Mouse (Mus musculus) thymus, adult 2 months (tissue): ENCODE measurements at regions not wholly inside any gene's neighbourhood (a gene's known extent, or its start where the extent isn't known, plus 50 kb on each side); places are given as distances from the start of the nearest gene placed in this dataset.

ENCODE experiments used
- DNase-seq: peaks from one replicate; pipeline ENCODE4 v3.0.0; 2021
- H3K27ac ChIP-seq: fragments of 200-500 bp; 2 replicates; pipeline ENCODE4 v1.5.1; 2012; ENCODE audit warnings: low read length, control low read depth; ENCODE audit not compliant: control insufficient read depth, insufficient read depth
- H3K27me3 ChIP-seq: fragments of 200-500 bp; 2 replicates; pipeline ENCODE4 v1.6.1; 2012; ENCODE audit warnings: mild to moderate bottlenecking, low read length, moderate library complexity, mixed read lengths; ENCODE audit not compliant: control insufficient read depth, insufficient read depth
- H3K36me3 ChIP-seq: fragments of 200-500 bp; 2 replicates; pipeline ENCODE4 v1.6.1; 2012; ENCODE audit warnings: mild to moderate bottlenecking, low read length, moderate library complexity; ENCODE audit not compliant: control insufficient read depth, insufficient read depth
- H3K4me1 ChIP-seq: fragments of 200-500 bp; replicated peaks from 2 replicates; pipeline ENCODE4 v1.6.1; 2012; ENCODE audit warnings: low read length; ENCODE audit not compliant: control insufficient read depth, insufficient read depth
- H3K4me3 ChIP-seq: fragments of 200-500 bp; 2 replicates; pipeline ENCODE4 v1.5.1; 2012; ENCODE audit warnings: mild to moderate bottlenecking, low read length, control low read depth, moderate library complexity; ENCODE audit not compliant: control insufficient read depth, insufficient read depth
- CTCF ChIP-seq: fragments of 200-500 bp; IDR thresholded peaks from 2 replicates; pipeline ENCODE4 v1.5.1; 2012; ENCODE audit warnings: mild to moderate bottlenecking, control low read depth, low read length, moderate library complexity, borderline replicate concordance; ENCODE audit not compliant: control insufficient read depth, poor library complexity, insufficient read depth; ENCODE audit errors: extremely low read depth
- POLR2A ChIP-seq: fragments of 200-500 bp; IDR thresholded peaks from 2 replicates; pipeline ENCODE4 v1.6.1; 2012; ENCODE audit warnings: mild to moderate bottlenecking, low read length, control low read depth, moderate library complexity; ENCODE audit not compliant: control insufficient read depth, poor library complexity, insufficient read depth; ENCODE audit errors: extremely low read depth
- WGBS: fragments of 180-500 bp; shearing (Covaris S2); methylation state at CpG from one replicate; pipeline ENCODE4 v1.1.7; 2018; 5-methylcytosine and 5-hydroxymethylcytosine counted together

GRCm38 (mm10) chr14:14612245-14612644, 89.8 kb upstream of the Slc4a7 start:
- DNase-seq = no peak
- H3K27me3 ChIP-seq = no peaks in the 10 kb centered on the region
- H3K4me1 ChIP-seq = no peaks in the 10 kb centered on the region
- no peaks in the 10 kb centered on the region for H3K36me3 ChIP-seq
- no peak overlapping the region for H3K27ac ChIP-seq
- no peak overlapping the region for H3K4me3 ChIP-seq
- 82% methylated on average over 3 of the region's 3 CpGs for WGBS
- no peak for TF ChIP-seq CTCF
- no peak for TF ChIP-seq POLR2A

GRCm38 (mm10) chr14:14620316-14620715, 81.8 kb upstream of the Slc4a7 start:
- Histone ChIP-seq H3K4me1 (no peaks in the 10 kb centered on the region), H3K36me3 (no peaks in the 10 kb centered on the region), H3K27me3 (no peaks in the 10 kb centered on the region), H3K27ac (no peak overlapping the region), H3K4me3 (no peak overlapping the region)
- no peak for DNase-seq
- TF ChIP-seq CTCF (no peak), POLR2A (no peak)
- 92% methylated on average over 5 of the region's 5 CpGs for WGBS

GRCm38 (mm10) chr14:14628673-14629072, 73.4 kb upstream of the Slc4a7 start:
- TF ChIP-seq CTCF (no peak), POLR2A (no peak)
- DNase-seq = no peak
- Histone ChIP-seq H3K27ac (no peak overlapping the region), H3K4me1 (peaks cover 10% of the 10 kb centered on the region), H3K36me3 (no peaks in the 10 kb centered on the region), H3K27me3 (no peaks in the 10 kb centered on the region), H3K4me3 (no peak overlapping the region)
- 95% methylated on average over 1 of the region's 1 CpGs for WGBS

- Histone ChIP-seq H3K4me1 (peaks cover 10% of the 10 kb centered on the region), H3K36me3 (no peaks in the 10 kb centered on the region), H3K27ac (no peak overlapping the region), H3K27me3 (no peaks in the 10 kb centered on the region), H3K4me3 (no peak overlapping the region)
- 89% methylated on average over 6 of the region's 6 CpGs for WGBS
- no peak for DNase-seq
- TF ChIP-seq CTCF (no peak), POLR2A (no peak)
Measured at GRCm38 (mm10) chr14:14631750-14632149, 70.3 kb upstream of the Slc4a7 start.

GRCm38 (mm10) chr14:14632471-14632870, 69.6 kb upstream of the Slc4a7 start:
- DNase-seq = peak; percentile 29
- no peak for TF ChIP-seq CTCF
- TF ChIP-seq POLR2A = no peak
- Histone ChIP-seq H3K27ac (no peak overlapping the region), H3K36me3 (no peaks in the 10 kb centered on the region), H3K27me3 (no peaks in the 10 kb centered on the region), H3K4me1 (peaks cover 10% of the 10 kb centered on the region), H3K4me3 (peak overlapping the region; percentile 3; the same call in 1 of the 2 replicates)
- 4% methylated on average over 15 of the region's 15 CpGs for WGBS

GRCm38 (mm10) chr14:14632951-14633931, 68.8 kb upstream of the Slc4a7 start:
- Histone ChIP-seq H3K4me3 (peak overlapping the region; percentile 46), H3K36me3 (no peaks in the 10 kb centered on the region), H3K27me3 (no peaks in the 10 kb centered on the region), H3K27ac (peak overlapping the region; percentile 33; the same call in 1 of the 2 replicates), H3K4me1 (peaks cover 10% of the 10 kb centered on the region)
- TF ChIP-seq CTCF = no peak
- TF ChIP-seq POLR2A = no peak
- DNase-seq = peak; percentile 38
- WGBS = 2% methylated on average over 22 of the region's 22 CpGs
